Mouse (Mus musculus) intestine, embryonic 14.5 days (tissue): Measurements from ENCODE around the gene Btnl10. TPM values are rescaled to one million over a fixed set of nuclear protein-coding genes. Genes with fewer than 3 reads are reported as not detected.

Experiments
- ATAC-seq: fragments of 200-750 bp; cut with Nextera tagmentation; replicated peaks from 2 replicates; pipeline ENCODE4 v1.8.0; 2017; ENCODE audit warnings: low read depth, moderate number of reproducible peaks, moderate TSS enrichment, moderate library complexity; ENCODE audit not compliant: low FRiP score, low TSS enrichment
- DNase-seq: peaks from one replicate; pipeline ENCODE4 v3.0.0-alpha.2; 2018; ENCODE audit warnings: low spot score
- H3K27ac ChIP-seq: fragments of 300-500 bp; sonication (generic); 2 replicates; pipeline ENCODE4 v1.5.1; 2014; ENCODE audit warnings: low read depth, mild to moderate bottlenecking, control low read depth
- H3K27me3 ChIP-seq: fragments of 300-500 bp; sonication (generic); replicated peaks from 2 replicates; pipeline ENCODE4 v1.6.1; 2014; ENCODE audit warnings: low read length, control low read depth; ENCODE audit not compliant: control insufficient read depth, insufficient read depth
- H3K36me3 ChIP-seq: fragments of 300-500 bp; sonication (generic); 2 replicates; pipeline ENCODE4 v1.6.1; 2014; ENCODE audit warnings: low read length, control low read depth; ENCODE audit not compliant: control insufficient read depth, insufficient read depth
- H3K4me1 ChIP-seq: fragments of 300-500 bp; sonication (generic); replicated peaks from 2 replicates; pipeline ENCODE4 v1.6.1; 2014; ENCODE audit warnings: low read length, control low read depth, mixed read lengths; ENCODE audit not compliant: control insufficient read depth, insufficient read depth
- H3K4me2 ChIP-seq: fragments of 300-500 bp; sonication (generic); 2 replicates; pipeline ENCODE4 v1.6.1; 2014; ENCODE audit warnings: low read length
- H3K4me3 ChIP-seq: fragments of 300-500 bp; sonication (generic); 2 replicates; pipeline ENCODE4 v1.5.1; 2014; ENCODE audit warnings: low read depth, low read length, control low read depth, mixed read lengths
- H3K9ac ChIP-seq: fragments of 300-500 bp; sonication (generic); 2 replicates; pipeline ENCODE4 v1.6.1; 2014; ENCODE audit warnings: mild to moderate bottlenecking, low read length
- H3K9me3 ChIP-seq: fragments of 300-500 bp; sonication (generic); 2 replicates; pipeline ENCODE4 v1.6.1; 2016; ENCODE audit warnings: low read length, control low read depth; ENCODE audit not compliant: control insufficient read depth
- WGBS: fragments of 180-500 bp; shearing (Covaris S2); extraction: QIAGEN DNeasy Blood & Tissue Kit; methylation state at CpG from one replicate; pipeline ENCODE4 v1.1.7; 2014; 5-methylcytosine and 5-hydroxymethylcytosine counted together
- polyA plus RNA-seq: library from polyadenylated mRNA; unstranded; fragments of >200 nt; fragmentation: Nextera tagmentation; extraction: Ambion mirVana; gene quantifications from 2 replicates; pipeline ENCODE4 v1.2.1, GENCODE M21; 2014

Gene Btnl10
- polyA plus RNA-seq, 1 experiment from 2014 or later = 0.05 TPM

DNA sequence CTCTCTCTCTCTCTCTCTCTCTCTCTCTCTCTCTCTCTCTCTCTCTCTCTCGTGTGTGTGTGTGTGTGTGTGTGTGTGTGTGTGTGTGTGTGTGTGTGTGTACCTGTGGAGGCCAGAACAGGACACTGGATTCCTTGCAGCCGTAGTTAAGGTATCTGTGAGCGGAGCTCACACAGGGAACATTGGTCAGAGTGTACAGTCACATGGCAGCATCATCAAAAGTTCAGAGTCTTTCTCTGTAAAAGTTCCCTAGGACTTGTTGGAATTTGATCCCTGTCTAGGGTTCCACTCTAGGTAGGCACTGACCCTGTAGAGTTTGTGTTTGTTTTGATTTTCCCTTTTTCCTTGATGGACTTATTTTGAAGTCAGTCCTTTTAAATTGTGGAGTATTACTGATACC is 8.9 kb downstream of the Btnl10 start:
- Histone ChIP-seq H3K4me1 (0 out of 2 replicates have a peak, but pooled peaks cover 2% of the 10 kb centered on the region), H3K27me3 (no peaks in the 10 kb centered on the region), H3K9me3 (no peaks in the 10 kb centered on the region), H3K36me3 (peaks cover 8% of the 10 kb centered on the region), H3K4me3 (no peak overlapping the region), H3K9ac (no peak overlapping the region), H3K4me2 (no peak overlapping the region), H3K27ac (no peak overlapping the region)
- WGBS = 91% methylated on average over 2 of the region's 3 CpGs
- DNase-seq (no peak), ATAC-seq (no peak)

DNA sequence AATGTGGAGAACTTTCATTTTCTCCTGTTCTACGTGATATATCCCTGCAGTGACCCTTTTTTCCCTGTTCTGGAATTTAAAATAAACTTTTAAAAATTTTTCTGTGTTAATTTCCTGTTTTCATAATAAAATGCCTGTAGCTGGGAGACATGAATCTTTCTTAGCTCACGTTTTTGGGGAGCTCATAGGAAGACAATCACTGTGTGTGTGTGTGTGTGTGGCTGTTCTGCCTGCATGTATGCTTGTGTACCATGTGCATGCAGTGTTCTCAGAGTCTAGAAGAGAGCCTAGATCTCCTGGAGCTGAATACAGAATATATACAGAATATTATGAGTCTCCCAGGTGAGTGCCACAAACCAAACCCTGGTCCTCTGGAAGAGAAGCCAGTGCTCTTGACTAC is 9.3 kb downstream of the Btnl10 start:
- Histone ChIP-seq H3K9me3 (no peaks in the 10 kb centered on the region), H3K4me1 (0 out of 2 replicates have a peak, but pooled peaks cover 2% of the 10 kb centered on the region), H3K9ac (no peak overlapping the region), H3K36me3 (peaks cover 12% of the 10 kb centered on the region), H3K27me3 (no peaks in the 10 kb centered on the region), H3K27ac (no peak overlapping the region), H3K4me2 (no peak overlapping the region), H3K4me3 (no peak overlapping the region)
- no peak for ATAC-seq
- WGBS = 64% methylated on average over 2 of the region's 2 CpGs
- DNase-seq = no peak

DNA sequence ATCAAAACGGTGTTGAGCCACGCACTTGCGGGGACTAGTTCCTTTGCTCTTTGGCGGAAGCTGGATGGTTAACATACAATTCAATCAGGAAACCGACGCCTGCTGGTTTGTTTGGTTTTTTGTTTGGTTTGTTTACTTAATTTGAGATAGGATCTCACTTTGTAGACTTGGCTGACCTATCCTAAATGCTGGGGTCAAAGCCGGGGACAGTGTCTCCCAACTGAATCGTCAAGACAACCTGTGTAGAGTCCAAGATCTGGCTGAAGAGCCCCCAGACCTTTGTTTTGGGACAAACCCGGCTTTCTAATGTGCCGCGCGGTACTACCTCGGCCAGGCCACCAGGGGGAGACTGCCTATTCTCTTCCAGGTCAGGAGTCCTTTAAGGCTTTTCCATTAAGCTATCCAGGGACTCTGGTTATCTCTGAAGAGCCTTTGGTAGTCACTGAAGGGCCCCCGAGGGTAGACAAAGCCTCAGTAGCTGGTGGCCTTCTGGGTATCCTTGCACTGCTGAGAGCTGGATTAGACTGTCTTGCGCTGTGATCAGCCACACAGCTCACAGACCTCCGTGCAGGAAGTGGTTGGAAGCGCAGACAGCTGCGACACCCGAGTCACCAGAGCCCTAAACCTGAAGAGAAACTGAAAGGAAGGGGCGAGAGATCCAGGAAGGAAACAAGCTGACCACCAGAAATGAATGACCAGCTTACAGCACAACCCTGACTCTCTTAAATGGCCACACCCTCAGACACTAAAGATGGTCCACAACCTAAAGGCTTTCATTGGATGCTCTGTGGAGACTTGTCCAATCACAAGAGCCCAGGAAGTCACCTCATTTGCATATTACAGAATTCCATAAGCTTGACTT is 10.3 kb downstream of the Btnl10 start:
- Histone ChIP-seq H3K9me3 (no peaks in the 10 kb centered on the region), H3K36me3 (peaks cover 22% of the 10 kb centered on the region), H3K4me1 (0 out of 2 replicates have a peak, but pooled peaks cover 2% of the 10 kb centered on the region), H3K27ac (peak overlapping the region; percentile 1; the same call in 1 of the 2 replicates), H3K4me3 (peak overlapping the region; percentile 13; the same call in 1 of the 2 replicates), H3K4me2 (peak overlapping the region; percentile 38), H3K9ac (no peak overlapping the region), H3K27me3 (no peaks in the 10 kb centered on the region)
- ATAC-seq = peak; percentile 49
- 24% methylated on average over 20 of the region's 20 CpGs for WGBS
- DNase-seq = peak; percentile 90

DNA sequence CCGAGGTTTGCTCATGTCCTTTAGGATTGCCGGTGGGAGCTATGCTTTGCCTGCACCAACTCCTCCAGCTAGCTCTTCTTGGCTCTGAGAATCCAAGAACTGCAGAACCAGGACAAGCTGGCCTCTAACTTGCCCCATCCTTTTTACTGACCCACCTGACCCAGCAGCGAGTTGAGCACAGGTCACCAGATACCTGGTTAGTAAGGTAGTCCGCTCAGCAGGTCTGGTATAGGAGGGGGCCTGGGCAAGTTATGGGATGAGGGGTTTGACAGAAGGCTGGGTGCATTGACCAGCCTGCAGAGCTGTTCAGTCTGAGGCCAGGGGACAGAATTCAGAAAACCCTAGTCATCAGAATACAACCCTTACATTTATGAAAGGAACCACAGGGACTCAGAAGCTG is 11.3 kb downstream of the Btnl10 start:
- no peak overlapping the region for H3K27ac ChIP-seq
- 68% methylated on average over 4 of the region's 4 CpGs for WGBS
- ATAC-seq (no peak), DNase-seq (no peak)
- peaks cover 32% of the 10 kb centered on the region for H3K36me3 ChIP-seq
- H3K4me1 ChIP-seq = 0 out of 2 replicates have a peak, but pooled peaks cover 2% of the 10 kb centered on the region
- H3K9ac ChIP-seq = no peak overlapping the region
- H3K4me3 ChIP-seq = no peak overlapping the region
- H3K4me2 ChIP-seq = no peak overlapping the region
- H3K9me3 ChIP-seq = no peaks in the 10 kb centered on the region
- no peaks in the 10 kb centered on the region for H3K27me3 ChIP-seq

DNA sequence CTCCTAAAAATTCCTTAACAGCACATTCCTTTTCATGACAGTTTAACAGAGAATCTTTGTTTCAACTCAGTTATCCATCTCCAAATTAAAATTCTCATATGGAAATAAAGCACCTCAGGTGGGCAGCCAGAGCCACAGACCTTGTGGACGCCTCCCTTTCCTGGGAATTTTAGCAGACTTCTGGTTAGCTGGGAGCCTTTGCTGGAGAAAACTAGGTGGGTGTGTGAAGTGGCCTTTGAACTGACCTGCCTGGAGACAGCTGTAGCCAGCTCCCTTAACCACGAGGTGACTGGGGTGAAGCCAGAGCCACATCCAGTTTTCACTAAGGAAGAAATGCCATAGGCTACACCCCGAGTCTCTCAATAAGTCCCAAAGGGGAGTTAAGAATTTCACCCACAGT is 11.9 kb downstream of the Btnl10 start:
- Histone ChIP-seq H3K4me2 (no peak overlapping the region), H3K27ac (no peak overlapping the region), H3K4me1 (0 out of 2 replicates have a peak, but pooled peaks cover 2% of the 10 kb centered on the region), H3K4me3 (no peak overlapping the region), H3K9me3 (no peaks in the 10 kb centered on the region), H3K36me3 (peaks cover 38% of the 10 kb centered on the region), H3K9ac (no peak overlapping the region), H3K27me3 (no peaks in the 10 kb centered on the region)
- WGBS = 51% methylated on average over 3 of the region's 3 CpGs
- ATAC-seq (no peak), DNase-seq (no peak)

DNA sequence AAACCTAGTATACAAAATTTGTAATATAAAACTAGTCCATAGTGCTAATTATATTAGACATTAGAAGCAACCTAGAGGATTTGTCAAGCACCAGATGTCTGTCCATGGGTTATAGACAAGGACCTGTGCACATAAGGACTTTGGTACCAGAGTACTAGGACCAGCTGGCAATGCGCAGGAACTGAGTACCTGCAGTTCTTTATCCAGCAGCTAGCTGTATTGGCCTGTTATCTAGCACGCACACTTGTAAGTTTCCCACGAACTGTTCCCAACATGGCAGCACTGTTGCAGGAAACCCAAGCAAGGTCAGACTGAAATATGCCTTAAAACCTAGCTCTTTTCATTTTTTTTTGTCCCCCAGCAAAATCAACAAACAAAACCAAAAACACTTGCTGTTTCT is 12.5 kb downstream of the Btnl10 start:
- Histone ChIP-seq H3K9me3 (no peaks in the 10 kb centered on the region), H3K36me3 (peaks cover 42% of the 10 kb centered on the region), H3K27ac (no peak overlapping the region), H3K4me2 (no peak overlapping the region), H3K27me3 (no peaks in the 10 kb centered on the region), H3K4me3 (no peak overlapping the region), H3K9ac (no peak overlapping the region), H3K4me1 (0 out of 2 replicates have a peak, but pooled peaks cover 2% of the 10 kb centered on the region)
- DNase-seq (no peak), ATAC-seq (no peak)
- WGBS = 93% methylated on average over 3 of the region's 3 CpGs

DNA sequence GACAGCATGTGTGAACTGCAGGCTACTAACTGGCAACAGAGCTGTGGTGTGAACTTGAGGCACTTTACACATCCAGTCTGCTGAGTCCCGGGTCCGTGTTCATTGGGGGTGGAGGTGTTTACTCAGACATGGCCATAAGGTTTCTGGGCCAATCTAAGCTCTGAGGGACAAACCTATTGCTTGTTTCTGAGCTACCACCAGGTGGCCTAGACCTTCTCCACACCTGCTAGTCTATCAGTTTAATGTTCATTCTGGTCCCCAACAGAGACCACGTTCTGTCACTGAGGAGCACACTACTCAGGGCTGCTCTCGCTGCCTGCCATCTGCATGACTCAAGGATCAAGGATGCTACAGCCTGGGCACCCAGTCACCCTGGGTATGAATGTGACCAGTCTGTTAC is 13.9 kb downstream of the Btnl10 start:
- 0 out of 2 replicates have a peak, but pooled peaks cover 2% of the 10 kb centered on the region for H3K4me1 ChIP-seq
- 64% methylated on average over 4 of the region's 4 CpGs for WGBS
- peaks cover 54% of the 10 kb centered on the region for H3K36me3 ChIP-seq

DNA sequence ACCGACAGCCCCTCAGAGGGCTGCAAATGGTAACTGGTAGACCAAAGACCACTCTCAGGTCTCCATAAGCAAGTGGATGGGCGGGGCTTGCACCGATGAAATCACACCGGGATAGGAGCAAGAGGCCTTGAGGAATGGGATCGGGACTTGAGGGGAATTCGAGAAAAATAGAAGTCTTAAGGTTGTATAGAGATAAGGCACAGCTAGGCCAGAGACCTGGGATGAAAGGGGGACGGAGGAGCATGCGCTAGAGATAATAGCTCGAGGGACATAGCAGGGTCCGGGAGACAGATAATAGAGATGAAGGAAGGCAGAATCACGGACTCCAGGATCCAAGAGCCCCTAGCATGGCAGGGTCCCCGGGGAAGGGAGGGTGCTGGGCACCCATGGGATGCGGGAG is 20.2 kb downstream of the Btnl10 start:
- ATAC-seq (peak; percentile 2; the same call in 1 of the 2 replicates), DNase-seq (no peak)
- WGBS = under 1% methylated on average over 13 of the region's 13 CpGs
- Histone ChIP-seq H3K27ac (0 out of 2 replicates have a peak overlapping the region, but pooled peaks have one; percentile 89), H3K4me3 (peak overlapping the region; percentile 95), H3K9me3 (no peaks in the 10 kb centered on the region), H3K4me2 (peak overlapping the region; percentile 88), H3K36me3 (peaks cover 39% of the 10 kb centered on the region), H3K27me3 (no peaks in the 10 kb centered on the region), H3K9ac (peak overlapping the region; percentile 96), H3K4me1 (peaks cover 18% of the 10 kb centered on the region)

More for the DNA sequence above, 13.9 kb downstream of the Btnl10 start:
- H3K9ac ChIP-seq = no peak overlapping the region
- H3K27ac ChIP-seq = no peak overlapping the region
- no peak for DNase-seq
- no peak overlapping the region for H3K4me3 ChIP-seq
- ATAC-seq = 0 out of 2 replicates have a peak, but pooled peaks have one; percentile 28
- no peak overlapping the region for H3K4me2 ChIP-seq
- no peaks in the 10 kb centered on the region for H3K9me3 ChIP-seq
- no peaks in the 10 kb centered on the region for H3K27me3 ChIP-seq
